Mouse (Mus musculus): ENCODE measurements around the gene Gm42372.

Gm42372 gene

DNA sequence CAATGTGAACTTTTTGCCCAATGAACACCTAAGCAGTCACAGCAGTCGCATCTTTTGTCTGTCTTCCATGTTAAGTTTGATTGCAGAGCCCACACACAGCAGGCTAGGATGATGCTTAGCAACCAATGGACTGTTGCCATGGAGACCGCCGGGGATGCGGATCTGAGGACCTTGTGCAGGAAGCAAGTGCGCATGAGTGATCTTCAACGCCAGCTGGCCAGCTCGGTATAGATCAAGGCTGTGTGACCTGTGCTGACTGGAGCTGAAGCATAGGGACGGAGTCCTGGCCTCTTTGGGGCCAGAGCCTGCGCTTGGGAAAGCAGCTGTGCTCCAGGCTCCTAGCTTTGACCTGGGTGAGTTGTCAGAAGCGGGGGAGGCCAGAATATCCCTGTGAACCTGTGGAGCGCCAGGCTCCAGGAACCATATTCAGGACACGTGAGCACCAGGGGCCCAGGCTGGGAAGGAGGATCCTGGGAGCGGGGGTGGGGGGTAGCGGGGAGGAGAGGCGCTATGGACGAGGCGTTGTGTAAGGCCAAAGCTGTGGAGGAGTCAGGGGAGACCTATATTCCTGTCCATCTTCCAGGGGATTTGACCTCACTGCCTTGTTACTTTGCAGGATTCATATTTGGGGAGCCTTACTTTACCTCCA lies 23.2 kb upstream of the Gm42372 start, which contains the start of gene Pnmal1:
TSS of gene Pnmal1 (plus strand) at position 141 of the 649 bp plus-strand sequence.
- DNase-seq (ENCODE audit: low spot score), result peak; percentile 94

DNA sequence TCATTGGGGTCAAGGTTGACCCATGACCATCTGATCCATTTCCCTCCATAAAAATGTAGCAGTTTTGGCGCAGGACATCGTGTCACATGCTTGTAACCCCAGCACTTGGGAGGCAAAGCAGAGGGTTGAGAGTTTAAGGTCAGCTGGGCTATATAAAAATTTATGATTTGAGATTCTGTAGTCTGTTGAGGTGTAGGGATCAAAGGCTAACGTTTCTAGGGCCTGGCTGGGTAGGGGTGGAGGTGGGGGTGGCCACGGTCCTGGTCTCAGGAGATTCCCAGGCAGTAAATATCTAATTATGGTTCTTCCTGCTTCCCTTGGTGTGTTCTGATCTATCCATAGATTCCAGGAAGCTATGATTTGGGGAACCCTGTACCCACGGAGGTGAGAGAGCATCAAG lies 21.2 kb upstream of the Gm42372 start:
- no peak for DNase-seq (ENCODE audit: low spot score)

DNA sequence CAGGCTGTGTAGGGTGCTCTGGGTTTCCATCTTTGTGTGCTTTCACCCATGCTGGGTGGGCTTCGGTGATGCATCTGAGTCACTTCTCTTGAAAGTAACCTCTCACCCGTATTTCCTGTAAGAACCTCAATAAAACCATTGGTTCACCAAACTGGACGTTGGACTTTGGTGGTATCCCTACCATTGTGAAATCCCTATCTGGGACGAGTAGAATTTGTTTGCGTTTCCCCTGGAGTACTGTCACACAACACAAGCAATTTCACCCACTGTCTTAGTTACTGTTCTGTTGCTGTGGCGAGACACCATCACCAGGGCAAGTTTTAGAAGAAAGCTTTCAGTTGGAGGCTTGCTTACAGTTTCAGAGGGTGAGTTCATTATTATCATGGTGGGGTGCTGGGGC lies 14.5 kb upstream of the Gm42372 start:
- no peak for DNase-seq (ENCODE audit: low spot score)

DNA sequence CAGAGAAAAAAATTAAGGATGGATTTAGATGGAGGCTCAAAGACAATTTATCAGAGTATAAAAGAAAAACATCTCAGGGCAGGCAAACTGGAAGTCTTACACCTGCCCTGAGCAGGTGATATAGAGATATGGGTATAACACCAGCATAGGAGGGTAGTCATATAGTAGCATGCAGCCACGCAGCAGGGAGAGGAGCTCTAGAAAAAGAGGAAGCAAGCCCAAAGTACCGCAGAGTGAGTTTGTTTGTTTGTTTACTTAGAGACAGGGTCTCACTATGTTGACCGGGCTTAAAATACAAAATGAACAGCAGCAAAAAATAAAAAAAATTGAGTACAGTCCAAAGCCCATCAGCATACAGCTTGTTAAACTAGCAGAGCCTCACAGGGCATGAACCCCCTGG lies 11.7 kb upstream of the Gm42372 start:
- no peak for DNase-seq (ENCODE audit: low spot score)

DNA sequence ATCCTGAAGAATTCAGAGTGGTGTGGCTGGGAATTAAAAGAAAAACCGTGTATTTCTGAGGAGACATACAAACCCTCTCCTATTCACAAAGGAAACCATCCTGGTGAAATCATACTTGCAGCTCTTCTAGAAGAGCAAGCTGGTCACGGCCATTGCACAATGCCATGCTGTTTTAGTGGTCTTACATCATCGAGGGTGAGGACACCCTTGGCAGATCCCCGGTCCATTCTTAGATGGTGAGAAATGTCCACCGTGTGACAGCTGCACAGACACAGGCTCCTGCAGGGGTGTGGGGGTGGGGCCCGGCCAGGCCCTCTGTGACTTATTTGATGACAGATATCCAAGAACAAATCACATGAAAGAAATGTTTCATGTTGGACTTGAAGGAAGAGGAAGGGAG lies 8.9 kb upstream of the Gm42372 start:
- DNase-seq (ENCODE audit: low spot score), result peak; percentile 69

DNA sequence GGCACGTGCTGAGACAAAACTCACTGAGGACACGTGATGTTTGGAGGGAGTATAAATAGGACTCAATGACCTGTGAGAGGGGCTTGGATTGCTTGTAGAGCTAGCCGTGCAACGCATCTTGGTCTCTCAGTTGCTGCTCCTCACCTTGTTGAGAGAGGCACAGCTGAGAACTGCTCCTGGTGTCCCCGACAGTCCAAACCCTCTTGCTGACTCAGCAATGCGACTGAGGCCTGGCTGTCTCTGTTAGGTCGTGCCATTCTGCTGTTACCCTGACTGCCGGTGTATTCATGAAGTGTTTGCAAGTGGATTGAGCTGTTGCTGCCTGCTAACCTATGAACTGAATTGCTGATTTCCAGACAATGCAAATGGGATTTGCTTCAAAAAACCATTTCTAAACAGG lies 6.6 kb upstream of the Gm42372 start:
- DNase-seq (ENCODE audit: low spot score), result no peak

DNA sequence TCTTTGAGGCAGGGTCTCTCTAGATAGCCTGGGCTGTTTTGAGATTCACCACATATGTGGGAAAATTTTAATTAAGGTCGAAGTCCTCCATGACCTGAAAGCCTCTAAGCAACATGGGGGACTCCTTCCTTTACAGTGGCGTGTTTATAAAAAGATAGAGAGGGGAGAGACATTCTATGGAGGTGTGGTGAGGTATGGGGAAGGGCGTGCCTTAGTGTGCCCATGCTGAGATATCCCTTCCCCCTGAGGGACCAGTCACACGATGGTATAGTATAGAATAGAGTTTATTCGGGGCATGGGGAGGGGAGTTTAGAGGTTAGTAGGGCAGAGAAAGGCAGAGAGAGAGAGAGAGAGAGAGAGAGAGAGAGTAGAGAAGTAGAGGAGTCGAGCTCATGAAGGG lies 4.7 kb upstream of the Gm42372 start:
- DNase-seq (ENCODE audit: low spot score), result no peak

DNA sequence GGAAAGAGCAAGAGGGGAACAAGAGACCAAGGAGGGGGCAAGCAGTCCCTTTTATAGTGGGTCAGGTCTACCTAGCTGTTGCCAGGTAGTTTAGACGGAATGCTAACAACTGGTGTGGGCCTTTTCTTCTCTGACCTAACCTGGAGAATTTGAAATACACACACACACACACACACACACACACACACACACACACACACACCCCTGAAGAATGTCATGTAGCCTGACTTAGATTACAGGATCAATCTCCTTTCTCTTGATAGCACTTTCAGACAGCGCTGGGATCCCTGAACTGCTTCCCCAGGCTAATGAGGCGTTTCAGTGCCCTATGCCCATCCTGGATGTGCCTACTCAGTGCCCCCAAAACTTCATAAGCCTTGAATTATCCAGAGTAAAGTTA lies 4.3 kb upstream of the Gm42372 start:
- no peak for DNase-seq (ENCODE audit: low spot score)

DNA sequence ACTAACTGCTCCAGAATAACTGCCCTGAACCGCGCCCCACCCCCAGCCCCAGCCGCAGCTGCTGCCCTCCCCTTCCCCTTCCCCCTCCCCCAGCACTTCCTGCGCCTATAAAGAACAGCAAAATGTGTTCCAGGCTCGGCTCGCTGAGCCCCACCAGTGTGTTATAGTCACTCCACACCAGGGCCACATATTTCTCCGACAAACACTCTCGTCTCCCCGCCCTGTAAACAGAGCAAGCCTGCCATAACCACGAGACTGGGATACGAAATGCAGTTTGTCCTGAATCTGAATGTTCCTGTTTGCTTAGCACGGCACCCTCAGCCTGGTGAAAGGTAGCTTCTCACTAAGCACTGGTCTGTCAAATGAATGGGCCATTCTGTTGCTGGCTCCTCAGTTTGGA lies 2.5 kb upstream of the Gm42372 start:
- no peak for DNase-seq (ENCODE audit: low spot score)

DNA sequence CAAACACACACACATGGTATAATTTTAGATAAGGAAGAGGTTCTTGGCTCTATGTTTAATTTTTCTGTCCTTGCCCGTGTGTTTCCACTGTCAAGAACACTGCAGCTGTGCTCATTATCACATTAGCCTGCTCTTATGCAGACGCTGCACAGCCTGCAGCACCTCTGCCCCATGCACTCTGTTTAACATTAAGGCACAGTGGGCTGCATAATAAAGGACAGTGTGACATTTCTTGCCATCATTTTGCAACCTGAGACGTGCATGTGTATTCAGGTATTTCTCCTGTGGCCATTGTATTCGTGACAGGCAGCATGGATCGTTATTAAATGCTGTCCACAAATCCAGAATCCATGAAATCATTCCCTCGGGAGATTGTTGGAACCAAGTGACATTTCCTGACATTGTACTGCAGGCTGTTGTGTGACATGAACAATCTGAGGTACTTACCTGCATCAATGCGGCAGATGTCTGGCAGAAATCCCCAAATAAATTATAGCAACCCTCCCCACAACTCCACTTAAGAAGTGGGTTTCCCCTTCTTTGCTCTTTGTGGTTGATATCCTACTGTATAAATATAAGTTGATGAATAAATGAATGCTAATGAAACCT lies 4.8 kb downstream of the Gm42372 start:
- DNase-seq (ENCODE audit: low spot score), result no peak

DNA sequence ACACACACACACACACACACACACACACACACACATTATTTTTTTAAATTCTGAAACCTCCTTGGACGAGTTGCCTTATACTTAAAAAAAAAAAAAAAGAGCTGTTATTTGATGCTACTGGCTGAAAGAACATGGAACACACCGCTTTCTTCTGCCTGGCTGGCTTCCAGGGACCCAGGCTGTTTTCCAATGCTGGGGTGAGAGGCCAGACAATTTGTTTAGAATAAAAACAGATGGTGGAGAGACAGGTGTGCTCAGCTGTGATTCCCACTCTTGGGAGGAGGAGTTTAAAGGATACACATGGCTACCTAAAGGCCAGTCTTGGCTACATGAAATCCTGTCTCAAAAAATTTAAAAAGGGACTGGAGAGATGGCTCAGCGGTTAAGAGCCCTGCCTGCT lies 5.5 kb downstream of the Gm42372 start:
- no peak for DNase-seq (ENCODE audit: low spot score)

DNA sequence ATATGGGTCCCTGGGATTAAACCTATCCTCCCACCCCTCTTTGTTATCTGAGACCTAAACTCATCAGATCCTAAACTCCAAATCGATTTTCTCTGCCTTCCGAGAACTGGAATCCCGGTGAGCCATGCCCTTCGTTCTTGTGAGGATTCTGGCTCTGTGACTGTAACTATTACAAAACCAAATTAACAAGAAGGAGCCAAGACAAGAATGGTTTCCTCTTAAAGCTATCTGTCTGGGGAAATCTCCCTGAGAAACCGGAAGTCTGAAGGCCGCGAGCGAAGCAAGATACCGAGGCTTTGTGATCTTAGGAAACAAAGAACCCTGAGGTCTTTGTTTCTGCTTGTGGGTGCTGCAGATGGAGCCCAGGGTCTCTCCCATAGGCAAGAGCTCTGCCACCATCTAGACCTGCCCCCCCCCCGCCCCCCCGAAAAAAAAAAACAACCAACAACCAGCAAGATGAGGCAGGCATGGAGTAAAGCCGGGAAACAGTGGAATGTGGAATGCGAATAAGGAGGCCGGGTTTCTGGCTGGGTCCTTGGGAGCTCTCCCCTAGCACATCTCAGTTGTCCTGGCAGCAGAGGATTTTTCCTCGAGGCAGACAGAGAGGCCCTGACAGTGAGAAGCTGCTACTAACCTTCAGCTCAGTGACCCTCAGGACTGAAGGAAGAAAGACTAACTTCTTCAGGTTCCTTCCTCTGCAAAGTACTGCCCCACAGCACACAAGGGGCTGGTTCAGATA lies 7.3 kb downstream of the Gm42372 start:
- no peak for DNase-seq (ENCODE audit: low spot score)

DNA sequence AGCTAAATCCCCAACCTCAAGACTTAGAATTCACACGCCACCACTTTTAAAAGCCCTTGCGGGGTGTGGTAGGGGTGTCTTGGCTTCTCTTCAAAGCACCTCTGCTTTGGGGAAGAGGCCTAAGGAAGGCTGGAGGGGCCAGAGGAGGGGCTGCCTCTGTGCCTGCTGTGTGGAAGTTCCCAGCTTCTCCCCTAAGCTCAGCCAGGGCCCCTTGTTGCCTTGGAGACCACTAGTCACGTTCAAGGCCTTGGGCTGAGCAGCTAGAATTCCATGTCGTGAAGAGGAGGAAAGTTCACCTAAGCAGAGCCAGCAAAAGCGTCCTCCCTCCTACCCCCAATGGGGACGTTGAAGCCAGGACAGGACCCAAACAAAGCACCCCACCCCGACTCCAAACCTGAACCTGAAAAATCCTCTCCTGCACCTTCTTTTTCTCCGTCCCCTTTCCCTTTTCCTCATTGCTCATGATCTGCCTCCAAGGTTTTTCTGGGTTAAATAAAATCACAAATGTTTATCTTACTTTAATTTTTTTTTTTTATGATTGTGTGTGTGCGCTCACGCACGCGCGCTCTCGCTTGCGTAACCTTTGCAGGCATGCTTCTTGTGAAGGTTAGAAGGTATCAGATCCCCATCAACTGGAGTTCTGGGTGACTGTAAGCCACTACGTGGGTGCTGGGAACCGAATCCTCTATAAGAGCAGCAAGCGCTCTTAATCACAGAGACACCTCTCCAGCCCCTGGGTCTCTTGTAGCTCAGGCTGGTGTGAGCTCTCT lies 9.0 kb downstream of the Gm42372 start:
- no peak for DNase-seq (ENCODE audit: low spot score)

DNA sequence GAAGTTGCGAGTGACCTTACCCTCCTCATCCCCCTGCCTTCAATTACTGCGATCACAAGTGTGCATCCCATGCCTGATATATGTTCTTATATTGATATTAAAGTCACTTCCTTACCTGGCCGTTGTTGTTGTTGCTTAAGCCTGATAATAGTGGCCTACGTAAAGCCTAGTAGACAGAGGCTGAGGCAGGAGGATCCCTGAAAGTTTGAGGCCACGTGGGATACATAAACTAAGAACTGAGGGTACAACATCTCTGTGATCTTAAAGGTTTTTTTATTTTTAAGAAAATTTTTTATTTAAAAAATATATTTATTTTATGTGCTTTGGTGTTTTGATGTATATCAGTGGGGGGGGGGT lies 9.5 kb downstream of the Gm42372 start, which contains the start of gene Ccdc8:
TSS of gene Ccdc8 (plus strand) at position 258 of the 357 bp plus-strand sequence.
- no peak for DNase-seq (ENCODE audit: low spot score)

DNA sequence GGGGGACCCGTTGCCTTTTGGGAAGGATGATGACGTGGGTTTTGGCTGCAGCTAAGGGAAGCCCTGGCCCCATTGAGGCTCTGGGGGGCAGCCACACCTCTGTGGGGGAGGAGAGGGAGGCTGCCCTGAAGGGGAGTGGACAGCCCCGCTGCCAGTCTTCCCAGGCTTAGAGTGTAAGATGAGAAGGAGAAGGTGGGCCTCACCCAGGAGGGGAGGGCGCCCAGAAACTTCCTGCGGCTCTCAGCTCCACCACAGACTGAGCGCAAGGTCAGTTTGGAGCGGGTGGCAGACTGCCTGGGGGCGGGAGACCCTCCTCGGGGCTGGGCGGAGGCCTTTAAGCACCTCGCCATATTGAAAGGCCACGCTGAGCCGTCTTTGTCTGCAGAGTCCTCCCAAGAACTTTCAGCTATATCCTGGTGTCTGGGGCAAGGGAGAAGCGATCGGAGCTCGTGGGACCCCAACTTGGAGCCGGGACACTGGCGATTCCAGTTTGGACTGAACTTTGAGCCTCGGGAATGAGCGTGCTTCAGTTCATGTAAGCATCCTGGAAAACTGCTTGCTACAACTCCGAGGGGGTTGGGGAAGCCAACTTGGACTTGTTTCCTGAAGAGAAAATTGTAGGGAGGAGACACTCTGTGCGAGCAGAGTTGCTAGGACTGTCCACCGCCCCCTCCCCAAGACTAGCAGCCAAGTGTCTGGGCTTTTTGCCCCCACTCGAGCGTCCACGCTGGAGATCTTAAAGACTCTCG lies 10.9 kb downstream of the Gm42372 start:
- DNase-seq (ENCODE audit: low spot score), result no peak

DNA sequence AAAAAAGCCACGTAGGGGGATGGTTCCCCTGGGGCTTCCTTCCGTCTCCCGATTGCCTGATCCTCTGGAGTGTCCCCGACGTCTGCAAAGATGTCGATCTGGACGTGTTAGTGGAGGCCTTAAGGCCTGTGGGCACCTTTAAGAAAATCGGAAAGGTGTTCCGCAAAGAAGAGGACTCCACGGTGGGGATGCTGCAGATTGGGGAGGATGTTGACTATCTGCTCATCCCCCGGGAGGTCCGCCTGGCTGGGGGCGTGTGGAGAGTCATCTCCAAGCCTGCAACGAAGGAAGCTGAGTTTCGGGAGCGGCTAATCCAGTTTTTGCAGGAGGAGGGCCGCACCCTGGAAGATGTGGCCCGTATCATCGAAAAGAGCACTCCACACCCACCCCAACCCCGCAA lies 11.5 kb downstream of the Gm42372 start:
- no peak for DNase-seq (ENCODE audit: low spot score)

DNA sequence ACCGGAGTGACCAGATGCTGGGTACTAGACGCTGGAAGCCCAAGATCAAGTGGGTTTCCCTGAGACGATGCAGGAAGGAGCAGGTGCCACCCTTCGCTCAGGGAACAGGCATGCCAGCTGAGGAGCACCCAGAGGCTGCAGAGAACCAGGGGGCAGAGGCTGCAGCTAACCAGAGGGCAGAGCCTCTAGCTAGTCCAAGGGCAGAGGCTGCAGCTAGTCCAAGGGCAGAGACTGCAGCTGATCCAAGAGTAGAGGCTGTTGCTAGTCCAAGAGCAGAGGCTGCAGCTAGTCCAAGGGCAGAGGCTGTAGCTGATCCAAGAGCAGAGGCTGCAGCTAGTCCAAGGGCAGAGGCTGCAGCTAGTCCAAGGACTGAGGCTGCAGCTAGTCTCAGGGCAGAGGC lies 12.5 kb downstream of the Gm42372 start:
- no peak for DNase-seq (ENCODE audit: low spot score)

DNA sequence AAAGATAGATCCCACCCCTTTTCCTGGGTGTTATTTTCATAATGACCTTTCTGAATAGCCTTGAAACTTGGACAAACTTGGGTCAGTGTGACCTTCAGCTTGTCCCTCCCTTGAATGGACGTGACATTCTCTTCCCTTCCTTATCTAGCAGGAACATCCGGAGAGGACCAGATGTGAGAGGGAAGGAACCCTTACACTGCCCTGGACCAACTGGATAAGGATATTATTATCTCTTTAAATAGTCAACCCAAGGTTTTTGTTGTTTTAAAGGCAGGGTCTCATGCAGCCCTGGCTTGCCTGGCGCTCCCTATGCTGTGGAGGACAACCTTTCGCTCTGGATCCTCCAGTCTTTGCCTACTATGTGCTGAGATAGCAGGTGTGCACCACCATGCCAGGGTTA lies 16.3 kb downstream of the Gm42372 start:
- DNase-seq (ENCODE audit: low spot score), result no peak

DNA sequence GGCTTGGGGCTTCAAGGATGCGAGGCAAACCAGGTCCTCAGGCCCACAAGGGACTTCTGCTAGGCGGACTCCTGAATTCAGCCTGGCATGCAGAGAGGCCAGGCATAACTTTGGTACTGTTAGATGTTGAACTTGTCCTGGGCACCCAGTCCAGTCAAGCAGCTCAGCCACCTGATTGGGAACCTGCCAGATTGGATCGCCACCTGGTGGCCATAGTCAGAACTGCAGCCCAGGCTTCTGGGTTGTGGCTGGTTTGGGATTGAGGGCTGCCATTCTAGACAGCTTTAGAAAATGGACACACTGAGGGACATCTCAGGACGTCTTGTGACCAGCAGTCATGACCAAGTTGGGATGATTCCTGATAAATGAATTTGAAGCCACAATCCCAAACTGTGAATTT lies 16.8 kb downstream of the Gm42372 start:
- peak; percentile 91 for DNase-seq (ENCODE audit: low spot score)

DNA sequence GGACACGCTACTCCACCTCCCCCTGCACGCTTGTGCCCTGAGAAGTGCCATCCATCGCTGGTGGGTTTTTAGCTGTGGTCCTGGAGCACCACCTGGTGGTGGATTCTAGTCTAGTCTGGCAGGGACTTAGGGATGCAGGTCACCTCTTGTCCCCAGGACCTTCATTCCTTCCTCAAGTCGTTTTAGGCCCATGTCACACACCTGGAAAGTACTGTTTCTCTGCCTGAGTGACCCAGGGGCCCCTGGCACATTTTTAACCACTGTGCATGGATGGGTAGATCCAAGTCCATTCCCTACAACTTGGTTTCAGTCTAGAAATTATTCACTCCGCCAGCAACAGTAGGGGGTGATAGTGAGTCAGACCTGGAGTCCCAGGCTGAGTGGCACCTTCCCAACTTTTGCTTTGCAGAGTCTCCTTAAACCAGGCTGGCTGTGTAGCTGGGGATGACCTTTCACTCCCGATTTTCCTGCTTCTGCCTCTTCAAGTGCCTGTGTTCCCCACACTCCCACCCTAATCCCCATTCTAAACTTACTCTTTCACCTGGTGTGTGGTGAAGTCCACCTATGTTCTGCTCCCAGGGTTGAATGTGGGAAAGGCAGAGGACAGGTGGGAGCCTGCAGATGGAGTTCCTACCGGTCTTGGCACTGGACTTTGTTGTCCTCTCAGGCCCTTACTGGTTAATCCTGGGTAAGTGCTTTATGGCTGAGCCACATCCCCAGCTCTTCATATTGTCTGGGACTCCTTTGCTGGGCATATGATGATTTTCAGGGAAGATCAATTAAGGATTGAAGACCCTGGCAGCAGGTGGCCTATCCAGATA lies 19.7 kb downstream of the Gm42372 start:
- DNase-seq (ENCODE audit: low spot score), result peak; percentile 89

Data from layer of hippocampus, adult 11-12 months (tissue).